Mouse (Mus musculus) liver, embryonic 14.5 days (tissue): ENCODE measurements at regions not wholly inside any gene's neighbourhood (a gene's known extent, or its start where the extent isn't known, plus 50 kb on each side); places are given as distances from the start of the nearest gene placed in this dataset.

Experiments used
- ATAC-seq: fragments of 200-750 bp; cut with Nextera tagmentation; 2 replicates; pipeline ENCODE4 v1.8.0; 2017; ENCODE audit warnings: moderate number of reproducible peaks, mild to moderate bottlenecking, moderate library complexity; ENCODE audit not compliant: insufficient read depth
- DNase-seq, 3 experiments: peaks; one replicate each; pipeline ENCODE4 v3.0.0-alpha.2; 2012 to 2013; ENCODE audit warnings: low read depth in 3 of 3, low spot score in 3 of 3
- H3K27ac ChIP-seq: fragments of 300-500 bp; sonication (generic); 2 replicates; pipeline ENCODE4 v1.5.1; 2014; ENCODE audit warnings: moderate library complexity, mild to moderate bottlenecking, control low read depth, inconsistent platforms
- H3K27me3 ChIP-seq: fragments of 300-500 bp; sonication (generic); 2 replicates; pipeline ENCODE4 v1.6.1; 2014; ENCODE audit warnings: mild to moderate bottlenecking, low read length, moderate library complexity; ENCODE audit not compliant: control insufficient read depth, insufficient read depth
- H3K36me3 ChIP-seq: fragments of 300-500 bp; sonication (generic); replicated peaks from 2 replicates; pipeline ENCODE4 v1.6.1; 2014; ENCODE audit warnings: low read depth; ENCODE audit not compliant: control insufficient read depth, insufficient read depth
- H3K4me1 ChIP-seq, 2 experiments: fragments of 200-500 bp in 1 of 2; fragments of 300-500 bp in 1 of 2; sonication (generic) in 1 of 2; replicated peaks; 2 replicates each; pipeline ENCODE4 v1.6.1; 2012 to 2014; ENCODE audit warnings: antibody characterized with exemption in 1 of 2, inconsistent platforms in 1 of 2, low read length in 1 of 2; ENCODE audit not compliant: control insufficient read depth in 2 of 2, insufficient read depth in 2 of 2
- H3K4me2 ChIP-seq: fragments of 300-500 bp; sonication (generic); 2 replicates; pipeline ENCODE4 v1.6.1; 2014; ENCODE audit warnings: low read depth, mild to moderate bottlenecking, control low read depth, moderate library complexity
- H3K4me3 ChIP-seq, 2 experiments: fragments of 200-500 bp in 1 of 2; fragments of 300-500 bp in 1 of 2; sonication (generic) in 1 of 2; 2 replicates each; pipeline ENCODE4 v1.5.1; 2012 to 2014; ENCODE audit warnings: low read depth in 2 of 2, low read length in 2 of 2, mild to moderate bottlenecking in 2 of 2, control low read depth in 1 of 2, inconsistent platforms in 1 of 2, moderate library complexity in 1 of 2; ENCODE audit not compliant: insufficient read depth in 1 of 2
- H3K9ac ChIP-seq: fragments of 300-500 bp; sonication (generic); replicated peaks from 2 replicates; pipeline ENCODE4 v1.6.1; 2014; ENCODE audit warnings: mild to moderate bottlenecking, control low read depth, moderate library complexity
- H3K9me3 ChIP-seq: fragments of 300-500 bp; sonication (generic); 2 replicates; pipeline ENCODE4 v1.6.1; 2016; ENCODE audit warnings: low read length, mixed read lengths; ENCODE audit not compliant: control insufficient read depth
- CTCF ChIP-seq: IDR thresholded peaks from 2 replicates; pipeline ENCODE4 v1.5.1; 2016; ENCODE audit warnings: antibody characterized with exemption, low read depth, control low read depth
- EP300 ChIP-seq: IDR thresholded peaks from 2 replicates; pipeline ENCODE4 v1.6.1; 2016; ENCODE audit warnings: antibody characterized with exemption, low read depth
- WGBS: fragments of 180-500 bp; shearing (Covaris S2); extraction: QIAGEN DNeasy Blood & Tissue Kit; methylation state at CpG from one replicate; pipeline ENCODE4 v1.1.7; 2014; ENCODE audit not compliant: insufficient replicate concordance; 5-methylcytosine and 5-hydroxymethylcytosine counted together

DNA sequence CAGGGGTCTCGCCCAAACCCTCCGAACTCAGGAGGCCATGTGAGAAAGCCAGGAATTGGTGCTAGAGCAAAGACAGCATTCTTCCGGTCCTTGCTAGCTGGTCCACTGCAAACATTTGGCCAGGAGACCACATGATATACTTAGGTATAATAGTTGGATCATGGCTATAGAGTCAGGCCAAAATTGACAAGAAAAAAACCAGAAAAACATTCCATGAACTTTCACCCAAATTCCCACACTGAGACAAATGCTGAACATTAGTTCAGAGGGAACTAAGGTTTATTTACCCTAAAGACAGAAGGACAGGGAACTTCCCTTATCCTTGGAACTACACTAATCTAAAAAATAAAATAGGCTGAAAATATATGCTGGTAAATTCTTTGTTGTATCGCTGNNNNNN lies 82.8 kb downstream of the Sox4 start:
- Histone ChIP-seq H3K9ac (no peak overlapping the region), H3K27me3 (no peaks in the 10 kb centered on the region), H3K36me3 (no peaks in the 10 kb centered on the region), H3K4me1 (no peaks in the 10 kb centered on the region), H3K4me3 (no peak overlapping the region), H3K4me2 (no peak overlapping the region), H3K27ac (no peak overlapping the region), H3K9me3 (no peaks in the 10 kb centered on the region)
- 74% methylated on average over 4 of the region's 4 CpGs for WGBS
- no peak for TF ChIP-seq EP300
- TF ChIP-seq CTCF = no peak
- ATAC-seq (no peak), DNase-seq (no peak)

DNA sequence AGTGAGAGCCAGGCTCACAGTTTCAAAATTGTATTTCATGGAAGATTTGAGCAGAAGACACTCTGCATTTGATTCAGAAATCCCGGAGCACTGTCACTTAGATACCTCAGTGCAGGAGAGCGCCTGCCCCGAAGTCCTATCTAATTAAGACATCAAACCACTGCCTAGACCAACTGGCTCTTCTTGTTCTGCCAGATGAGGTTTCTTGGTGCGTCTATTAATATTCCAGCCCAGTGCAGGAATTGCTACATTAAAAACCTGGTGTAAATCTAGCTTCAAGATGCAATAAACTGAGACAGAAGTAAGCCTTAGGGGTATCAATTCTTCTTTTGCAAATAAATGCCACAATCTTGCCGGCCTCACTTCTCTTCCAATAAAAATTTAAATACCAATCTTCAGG lies 86.3 kb downstream of the Sox4 start:
- no peaks in the 10 kb centered on the region for H3K4me1 ChIP-seq
- TF ChIP-seq CTCF (no peak), EP300 (no peak)
- ATAC-seq (no peak), DNase-seq (no peak)
- H3K4me3 ChIP-seq = no peak overlapping the region
- no peaks in the 10 kb centered on the region for H3K9me3 ChIP-seq
- 56% methylated on average over 5 of the region's 5 CpGs for WGBS
- no peak overlapping the region for H3K9ac ChIP-seq
- H3K36me3 ChIP-seq = no peaks in the 10 kb centered on the region
- no peaks in the 10 kb centered on the region for H3K27me3 ChIP-seq
- no peak overlapping the region for H3K27ac ChIP-seq
- H3K4me2 ChIP-seq = no peak overlapping the region

DNA sequence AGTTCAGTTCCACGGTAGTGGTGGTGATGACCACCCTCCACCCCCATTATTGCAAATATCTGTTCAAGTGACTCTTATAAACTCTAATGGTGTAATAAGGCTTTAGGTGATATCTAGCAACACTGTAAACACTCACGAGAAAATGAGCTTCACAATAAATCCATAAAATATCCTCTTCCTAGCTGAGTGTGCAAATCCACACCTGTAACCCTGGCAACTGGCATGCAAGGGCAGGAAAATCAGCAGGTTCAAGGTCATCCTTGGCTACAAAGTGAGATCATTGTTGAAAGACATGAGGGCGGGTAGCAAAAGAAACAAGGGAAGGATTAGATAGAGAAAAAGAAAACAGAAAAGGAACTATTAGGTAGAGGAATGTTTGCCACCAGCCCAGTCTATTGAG lies 86.8 kb downstream of the Sox4 start:
- Histone ChIP-seq H3K4me2 (no peak overlapping the region), H3K36me3 (no peaks in the 10 kb centered on the region), H3K27ac (no peak overlapping the region), H3K4me3 (no peak overlapping the region), H3K4me1 (no peaks in the 10 kb centered on the region), H3K9ac (no peak overlapping the region), H3K27me3 (no peaks in the 10 kb centered on the region), H3K9me3 (no peaks in the 10 kb centered on the region)
- DNase-seq (no peak), ATAC-seq (no peak)
- WGBS = 53% methylated on average over 3 of the region's 3 CpGs
- TF ChIP-seq CTCF (no peak), EP300 (no peak)

DNA sequence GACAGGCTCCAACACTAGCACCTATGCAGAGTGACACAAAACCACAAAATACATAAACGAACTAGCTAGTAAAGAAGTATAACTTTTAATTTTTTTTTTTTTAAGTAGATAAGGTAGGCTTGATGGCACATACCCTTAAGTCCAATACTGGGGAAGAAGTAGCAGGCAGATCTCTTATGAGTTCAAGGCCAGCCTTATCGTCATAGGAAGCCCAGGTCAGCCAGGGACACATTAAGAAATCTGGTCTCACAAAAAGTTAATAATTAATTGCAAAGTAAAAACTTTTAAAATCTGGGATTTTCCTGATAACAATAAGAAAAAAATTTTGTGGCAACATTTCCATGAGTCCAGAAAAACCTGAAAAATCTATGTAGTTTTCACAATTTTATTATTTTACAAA lies 92.9 kb downstream of the Sox4 start:
- no peak overlapping the region for H3K9ac ChIP-seq
- no peak overlapping the region for H3K4me3 ChIP-seq
- 50% methylated on average over 2 of the region's 2 CpGs for WGBS
- no peak overlapping the region for H3K4me2 ChIP-seq
- no peak for TF ChIP-seq CTCF
- TF ChIP-seq EP300 = no peak
- no peaks in the 10 kb centered on the region for H3K4me1 ChIP-seq
- H3K27me3 ChIP-seq = no peaks in the 10 kb centered on the region
- no peak overlapping the region for H3K27ac ChIP-seq
- no peaks in the 10 kb centered on the region for H3K9me3 ChIP-seq
- DNase-seq (no peak), ATAC-seq (no peak)
- H3K36me3 ChIP-seq = no peaks in the 10 kb centered on the region

DNA sequence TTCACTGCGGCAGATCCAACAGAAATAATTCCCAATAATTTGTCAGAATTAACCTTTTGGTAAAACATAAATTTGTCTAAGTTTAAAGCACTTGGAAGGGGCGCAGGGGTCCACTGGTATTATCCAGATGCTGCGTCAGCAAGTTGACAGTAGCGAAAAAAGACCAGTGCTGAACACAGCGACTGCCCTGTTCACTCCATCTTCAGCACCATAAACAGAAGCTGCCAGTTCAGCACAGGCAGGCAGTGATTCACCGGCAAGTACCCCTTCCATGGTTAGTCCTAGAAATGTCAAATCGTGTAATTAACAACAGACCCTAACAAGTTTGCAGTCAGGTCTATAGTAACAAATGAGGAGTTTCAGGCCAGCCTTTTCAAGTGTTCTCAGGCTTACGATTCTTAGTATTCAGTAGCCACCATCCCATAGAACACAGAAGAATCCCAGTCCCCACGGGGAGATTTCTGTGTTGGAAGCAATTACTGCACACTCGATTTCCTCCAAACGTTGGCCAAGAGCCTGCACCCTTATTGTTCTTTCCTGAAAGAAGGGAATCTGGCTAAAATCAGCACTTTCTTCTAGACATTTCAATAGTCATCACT lies 93.6 kb downstream of the Sox4 start:
- TF ChIP-seq CTCF = no peak
- TF ChIP-seq EP300 = no peak
- no peak for ATAC-seq

More for the DNA sequence above, 93.6 kb downstream of the Sox4 start:
- H3K36me3 ChIP-seq = no peaks in the 10 kb centered on the region
- no peaks in the 10 kb centered on the region for H3K9me3 ChIP-seq
- no peak overlapping the region for H3K4me3 ChIP-seq
- no peaks in the 10 kb centered on the region for H3K27me3 ChIP-seq
- H3K4me2 ChIP-seq = no peak overlapping the region
- no peak overlapping the region for H3K27ac ChIP-seq
- DNase-seq = no peak
- 64% methylated on average over 11 of the region's 11 CpGs for WGBS
- no peaks in the 10 kb centered on the region for H3K4me1 ChIP-seq
- H3K9ac ChIP-seq = no peak overlapping the region
